Mouse (Mus musculus): ENCODE results near the gene Crhbp. TPM values are rescaled to one million over a fixed set of nuclear protein-coding genes. Genes with fewer than 3 reads are reported as not detected.
A peak's percentile ranks its signal among the peaks of the same experiment; 100 is the strongest.

Crhbp gene
- polyA plus RNA-seq (2015; fragmentation: Nextera tagmentation; extraction: Ambion mirVana), result 3.6 and 4.2 TPM in 2 replicates

GRCm38 (mm10) chr13:95444824-95445223 lies at the start of gene Crhbp:
Crhbp (minus strand) TSS chr13:95444924.
- DNase-seq (ENCODE audit: low spot score), result no peak

DNA sequence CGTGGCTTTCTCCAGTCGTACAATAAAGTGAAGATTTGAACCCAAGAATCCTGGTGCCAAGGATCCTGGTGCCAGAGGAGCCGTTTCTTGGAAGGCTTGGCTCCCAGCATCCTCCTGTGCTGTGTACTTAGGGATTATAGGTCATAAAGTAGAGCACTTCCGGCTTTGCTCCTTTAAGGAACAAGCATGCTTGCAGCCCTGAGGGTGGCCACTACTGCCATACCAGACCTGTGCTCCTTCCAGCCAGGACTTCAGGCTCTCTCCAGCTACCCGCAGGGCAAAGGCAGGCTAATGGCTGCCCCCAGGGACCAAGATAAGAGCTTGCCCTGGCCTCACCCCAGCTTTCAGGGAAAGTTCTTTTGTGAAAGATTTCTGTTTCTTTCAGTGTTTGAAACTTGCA lies 48.6 kb upstream of the Crhbp start:
- no peak for DNase-seq (ENCODE audit: low spot score)

GRCm38 (mm10) chr13:95491327-95491726 lies 46.6 kb upstream of the Crhbp start:
- no peak for DNase-seq (ENCODE audit: low spot score)

GRCm38 (mm10) chr13:95484664-95485063 lies 39.9 kb upstream of the Crhbp start:
- DNase-seq (ENCODE audit: low spot score), result no peak

DNA sequence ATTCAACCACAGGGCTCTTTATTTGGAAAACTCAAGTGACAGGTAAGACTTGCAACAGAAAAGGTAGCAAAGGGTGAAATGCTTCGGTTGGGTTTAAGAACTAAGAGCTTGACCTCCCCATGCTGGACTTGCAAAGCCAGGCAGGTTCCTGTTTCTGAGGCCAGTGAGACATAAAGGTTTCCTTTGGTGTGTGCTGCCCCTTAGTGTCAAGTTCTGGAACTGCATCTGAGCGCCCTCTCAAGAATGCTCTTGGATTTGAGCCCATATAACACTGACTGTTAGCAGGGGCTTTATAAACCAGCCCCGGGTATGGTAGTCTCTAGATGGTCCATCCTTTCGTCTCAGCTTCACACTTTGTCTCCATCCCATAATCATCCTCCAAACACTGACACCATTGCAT lies 36.7 kb upstream of the Crhbp start:
- DNase-seq (ENCODE audit: low spot score), result peak; percentile 75

DNA sequence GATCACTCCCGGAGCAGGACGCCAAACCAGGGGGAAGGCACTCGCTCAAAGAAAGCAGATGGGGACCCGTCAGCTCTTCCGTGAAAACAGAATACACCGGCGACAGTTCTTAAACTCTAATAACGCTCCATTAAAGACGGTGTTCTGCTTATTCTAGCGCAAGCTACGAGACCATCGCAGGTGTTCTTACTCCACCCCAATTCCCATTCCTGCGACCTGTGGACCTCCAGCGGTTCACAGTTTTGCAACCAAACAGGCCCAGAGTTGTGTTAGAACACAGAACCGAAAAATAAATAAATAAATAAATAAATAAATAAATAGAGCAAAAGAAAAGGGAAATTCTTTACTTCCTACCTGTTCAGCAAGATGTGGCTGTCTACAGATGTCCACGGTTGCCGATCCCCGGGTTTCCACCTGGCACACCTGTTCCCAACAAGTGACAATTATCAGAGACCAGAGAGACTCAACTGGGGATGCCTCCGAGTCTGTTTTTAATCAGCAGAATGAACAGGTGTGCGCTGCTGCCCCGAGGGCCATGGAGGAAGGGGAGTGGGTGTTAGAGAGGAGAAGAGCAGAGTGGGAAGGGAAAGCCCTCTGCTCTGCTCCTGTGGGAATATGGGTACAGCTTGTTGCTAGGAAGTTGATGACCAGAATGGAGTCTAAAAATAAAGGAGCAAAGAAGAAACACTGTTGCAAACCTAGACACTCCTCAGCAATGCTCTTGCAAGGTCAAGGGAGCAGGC lies 34.1 kb upstream of the Crhbp start, which contains the start of gene S100z:
TSS of gene S100z (minus strand) at position 51 of the 743 bp plus-strand sequence.
- DNase-seq (ENCODE audit: low spot score), result no peak

- DNase-seq (ENCODE audit: low spot score), result no peak
These were observed 32.4 kb upstream of the Crhbp start for GRCm38 (mm10) chr13:95477173-95477572.

GRCm38 (mm10) chr13:95475124-95475523 lies 30.4 kb upstream of the Crhbp start:
- DNase-seq (ENCODE audit: low spot score), result no peak

GRCm38 (mm10) chr13:95474294-95474693 lies 29.6 kb upstream of the Crhbp start:
- no peak for DNase-seq (ENCODE audit: low spot score)

GRCm38 (mm10) chr13:95470970-95471369 lies 26.2 kb upstream of the Crhbp start:
- peak; percentile 11 for DNase-seq (ENCODE audit: low spot score)

DNA sequence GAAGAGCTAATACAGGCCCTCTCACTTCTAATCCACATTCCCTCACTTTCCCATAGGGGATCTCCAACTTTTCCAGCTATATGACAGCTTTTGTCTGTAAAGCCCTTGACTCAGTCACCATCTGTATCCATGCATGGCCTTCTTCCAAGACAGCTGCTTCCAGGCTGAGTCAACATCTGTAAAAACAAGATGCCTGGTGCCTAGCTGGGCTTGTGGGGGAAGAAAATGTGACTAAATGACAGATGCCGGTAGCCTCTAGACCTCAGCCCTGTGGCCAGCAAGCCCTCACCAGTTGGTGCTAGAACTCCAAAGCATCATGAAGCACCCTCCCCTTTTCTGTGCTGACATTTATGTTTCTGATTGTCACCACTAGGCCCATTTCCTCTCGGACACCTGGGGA lies 6.8 kb upstream of the Crhbp start:
- no peak for DNase-seq (ENCODE audit: low spot score)

GRCm38 (mm10) chr13:95450636-95451210 lies 6.0 kb upstream of the Crhbp start:
- no peak for DNase-seq (ENCODE audit: low spot score)

GRCm38 (mm10) chr13:95449730-95450129 lies 5.0 kb upstream of the Crhbp start:
- peak; percentile 7 for DNase-seq (ENCODE audit: low spot score)

- no peak for DNase-seq (ENCODE audit: low spot score)
These were observed 433 bp downstream of the Crhbp start for GRCm38 (mm10) chr13:95444291-95444690.

- no peak for DNase-seq (ENCODE audit: low spot score)
These were observed 1.1 kb downstream of the Crhbp start for GRCm38 (mm10) chr13:95443376-95444233.

DNA sequence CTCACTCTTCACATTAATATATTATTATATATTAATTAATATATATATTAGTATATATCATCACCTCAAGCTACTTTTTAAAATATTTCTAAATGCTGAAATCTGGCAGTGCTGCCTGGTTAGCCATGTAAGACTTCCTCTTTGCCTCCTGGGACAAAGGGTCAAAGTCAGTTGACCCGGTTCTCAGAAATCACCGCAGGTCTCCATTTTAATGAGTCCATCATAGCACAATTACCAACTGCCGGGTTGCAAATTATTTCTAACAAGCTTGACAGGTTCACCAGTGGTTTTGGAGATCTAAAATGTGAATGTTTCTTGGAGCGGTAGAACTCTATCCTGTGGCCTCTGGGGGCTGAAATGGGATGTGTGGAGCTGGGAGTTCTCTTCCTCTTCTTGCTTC lies 1.8 kb downstream of the Crhbp start:
- no peak for DNase-seq (ENCODE audit: low spot score)

GRCm38 (mm10) chr13:95439569-95439968 lies 5.2 kb downstream of the Crhbp start:
- DNase-seq (ENCODE audit: low spot score), result no peak

DNA sequence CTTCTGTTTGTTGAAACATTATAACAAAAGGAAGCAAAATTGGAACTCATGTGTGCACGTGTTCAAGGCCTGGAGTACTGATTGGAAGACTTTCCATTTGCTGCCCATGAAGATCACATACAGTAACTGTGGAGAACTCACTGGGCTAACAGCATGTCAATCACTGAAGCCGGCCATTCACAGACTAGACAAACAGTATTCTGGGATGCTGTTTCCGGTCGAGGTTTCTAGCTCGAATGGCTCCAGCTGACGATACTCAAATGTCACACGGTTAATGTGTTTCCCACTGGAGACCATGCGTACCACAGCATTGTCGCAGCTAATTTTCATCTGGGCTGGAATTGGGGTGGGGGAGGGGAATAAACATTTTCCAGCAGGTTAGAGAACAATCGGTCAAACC lies 13.0 kb downstream of the Crhbp start:
- no peak for DNase-seq (ENCODE audit: low spot score)

GRCm38 (mm10) chr13:95427499-95427898 lies 17.2 kb downstream of the Crhbp start:
- DNase-seq (ENCODE audit: low spot score), result no peak

- DNase-seq (ENCODE audit: low spot score), result no peak
These were observed 18.3 kb downstream of the Crhbp start for GRCm38 (mm10) chr13:95426421-95426820.

GRCm38 (mm10) chr13:95425484-95425883 lies 19.2 kb downstream of the Crhbp start:
- no peak for DNase-seq (ENCODE audit: low spot score)

GRCm38 (mm10) chr13:95424932-95425331 lies 19.8 kb downstream of the Crhbp start:
- no peak for DNase-seq (ENCODE audit: low spot score)

Measured in thymus, postnatal 0 days (tissue).